Mouse (Mus musculus) kidney, embryonic 15.5 days (tissue): ENCODE data around the gene Cacna2d2. TPM values are rescaled to one million over a fixed set of nuclear protein-coding genes. Genes with fewer than 3 reads are reported as not detected.
A peak's percentile ranks its signal among the peaks of the same experiment; 100 is the strongest.

ENCODE experiments used
- ATAC-seq: fragments of 200-750 bp; cut with Nextera tagmentation; replicated peaks from 2 replicates; pipeline ENCODE4 v1.8.0; 2017; ENCODE audit warnings: moderate TSS enrichment; ENCODE audit not compliant: low FRiP score
- H3K27ac ChIP-seq: fragments of 300-500 bp; sonication (generic); 2 replicates; pipeline ENCODE4 v1.5.1; 2015; ENCODE audit warnings: mild to moderate bottlenecking, inconsistent platforms
- H3K27me3 ChIP-seq: fragments of 300-500 bp; sonication (generic); 2 replicates; pipeline ENCODE4 v1.6.1; 2015; ENCODE audit warnings: inconsistent platforms
- H3K36me3 ChIP-seq: fragments of 300-500 bp; sonication (generic); 2 replicates; pipeline ENCODE4 v1.6.1; 2015; ENCODE audit warnings: inconsistent platforms
- H3K4me1 ChIP-seq: fragments of 300-500 bp; sonication (generic); 2 replicates; pipeline ENCODE4 v1.6.1; 2015; ENCODE audit warnings: inconsistent platforms
- H3K4me2 ChIP-seq: fragments of 300-500 bp; sonication (generic); 2 replicates; pipeline ENCODE4 v1.6.1; 2015; ENCODE audit warnings: moderate library complexity, mild to moderate bottlenecking, inconsistent platforms
- H3K4me3 ChIP-seq: fragments of 300-500 bp; sonication (generic); replicated peaks from 2 replicates; pipeline ENCODE4 v1.5.1; 2015; ENCODE audit warnings: mild to moderate bottlenecking, inconsistent platforms
- H3K9ac ChIP-seq: fragments of 300-500 bp; sonication (generic); 2 replicates; pipeline ENCODE4 v1.6.1; 2015; ENCODE audit warnings: mild to moderate bottlenecking, inconsistent platforms
- H3K9me3 ChIP-seq: fragments of 300-500 bp; sonication (generic); replicated peaks from 2 replicates; pipeline ENCODE4 v1.6.1; 2016; ENCODE audit warnings: inconsistent platforms
- WGBS: fragments of 180-500 bp; shearing (Covaris S2); methylation state at CpG from one replicate; pipeline ENCODE4 v1.1.7; 2015; ENCODE audit warnings: mixed read lengths; 5-methylcytosine and 5-hydroxymethylcytosine counted together
- polyA plus RNA-seq: library from polyadenylated mRNA; unstranded; fragments of >200 nt; fragmentation: Nextera tagmentation; extraction: Ambion mirVana; gene quantifications from 2 replicates; pipeline ENCODE4 v1.2.1, GENCODE M21; 2015

The Cacna2d2 gene
- polyA plus RNA-seq, 1 experiment from 2014 or later = 0.93 TPM

GRCm38 (mm10) chr9:107377961-107378512, 21.4 kb upstream of the Cacna2d2 start:
- Histone ChIP-seq H3K27me3 (peaks cover 90% of the 10 kb centered on the region), H3K9me3 (no peaks in the 10 kb centered on the region), H3K4me1 (peaks cover 23% of the 10 kb centered on the region), H3K36me3 (no peaks in the 10 kb centered on the region), H3K4me2 (peak overlapping the region; percentile 76), H3K9ac (no peak overlapping the region), H3K27ac (no peak overlapping the region), H3K4me3 (peak overlapping the region; percentile 44)
- ATAC-seq = peak; percentile 59; the same call in 1 of the 2 replicates
- WGBS = 0% methylated on average over 35 of the region's 35 CpGs

- peaks cover 98% of the 10 kb centered on the region for H3K27me3 ChIP-seq
- no peak for ATAC-seq
- WGBS = 6% methylated on average over 8 of the region's 8 CpGs
- H3K9me3 ChIP-seq = no peaks in the 10 kb centered on the region
- no peak overlapping the region for H3K4me2 ChIP-seq
- H3K4me3 ChIP-seq = no peak overlapping the region
- peaks cover 31% of the 10 kb centered on the region for H3K4me1 ChIP-seq
- no peak overlapping the region for H3K9ac ChIP-seq
- no peak overlapping the region for H3K27ac ChIP-seq
- H3K36me3 ChIP-seq = no peaks in the 10 kb centered on the region
Measured at GRCm38 (mm10) chr9:107381723-107382122, 17.7 kb upstream of the Cacna2d2 start.

GRCm38 (mm10) chr9:107384396-107384795, 15.0 kb upstream of the Cacna2d2 start:
- H3K27ac ChIP-seq = no peak overlapping the region
- H3K4me3 ChIP-seq = no peak overlapping the region
- ATAC-seq = peak; percentile 92
- H3K4me2 ChIP-seq = no peak overlapping the region
- H3K9ac ChIP-seq = no peak overlapping the region
- H3K9me3 ChIP-seq = no peaks in the 10 kb centered on the region
- no peaks in the 10 kb centered on the region for H3K36me3 ChIP-seq
- peaks cover 17% of the 10 kb centered on the region for H3K4me1 ChIP-seq
- 16% methylated on average over 3 of the region's 3 CpGs for WGBS
- H3K27me3 ChIP-seq = peaks cover 79% of the 10 kb centered on the region

GRCm38 (mm10) chr9:107386722-107387121, 12.7 kb upstream of the Cacna2d2 start:
- Histone ChIP-seq H3K9me3 (no peaks in the 10 kb centered on the region), H3K27me3 (peaks cover 67% of the 10 kb centered on the region), H3K36me3 (no peaks in the 10 kb centered on the region), H3K27ac (no peak overlapping the region), H3K4me2 (no peak overlapping the region), H3K9ac (no peak overlapping the region), H3K4me1 (peaks cover 17% of the 10 kb centered on the region), H3K4me3 (no peak overlapping the region)
- no peak for ATAC-seq
- 57% methylated on average over 3 of the region's 3 CpGs for WGBS

GRCm38 (mm10) chr9:107387708-107388107, 11.7 kb upstream of the Cacna2d2 start:
- whole genome bisulfite sequencing = 88% methylated on average over 3 of the region's 3 CpGs

GRCm38 (mm10) chr9:107388263-107388662, 11.1 kb upstream of the Cacna2d2 start:
- Histone ChIP-seq H3K9ac (no peak overlapping the region), H3K4me1 (peaks cover 17% of the 10 kb centered on the region), H3K27ac (no peak overlapping the region), H3K4me3 (no peak overlapping the region), H3K27me3 (peaks cover 51% of the 10 kb centered on the region), H3K4me2 (no peak overlapping the region), H3K9me3 (no peaks in the 10 kb centered on the region), H3K36me3 (no peaks in the 10 kb centered on the region)
- no peak for ATAC-seq
- WGBS = 39% methylated on average over 2 of the region's 2 CpGs

More at GRCm38 (mm10) chr9:107387708-107388107, 11.7 kb upstream of the Cacna2d2 start:
- Histone ChIP-seq H3K4me2 (no peak overlapping the region), H3K9me3 (no peaks in the 10 kb centered on the region), H3K27me3 (peaks cover 57% of the 10 kb centered on the region), H3K4me1 (peaks cover 17% of the 10 kb centered on the region), H3K27ac (no peak overlapping the region), H3K9ac (no peak overlapping the region), H3K4me3 (no peak overlapping the region), H3K36me3 (no peaks in the 10 kb centered on the region)
- no peak for ATAC-seq

GRCm38 (mm10) chr9:107396397-107396796, 3.0 kb upstream of the Cacna2d2 start:
- WGBS = 40% methylated on average over 4 of the region's 4 CpGs
- H3K27me3 ChIP-seq = peaks cover 66% of the 10 kb centered on the region
- no peaks in the 10 kb centered on the region for H3K36me3 ChIP-seq
- no peaks in the 10 kb centered on the region for H3K9me3 ChIP-seq
- H3K27ac ChIP-seq = no peak overlapping the region
- ATAC-seq = no peak
- peaks cover 20% of the 10 kb centered on the region for H3K4me1 ChIP-seq
- H3K4me2 ChIP-seq = no peak overlapping the region
- no peak overlapping the region for H3K4me3 ChIP-seq
- no peak overlapping the region for H3K9ac ChIP-seq

- Histone ChIP-seq H3K27me3 (peaks cover 87% of the 10 kb centered on the region), H3K36me3 (no peaks in the 10 kb centered on the region), H3K27ac (no peak overlapping the region), H3K4me1 (peaks cover 20% of the 10 kb centered on the region), H3K9ac (no peak overlapping the region), H3K9me3 (no peaks in the 10 kb centered on the region), H3K4me3 (peak overlapping the region; percentile 68), H3K4me2 (peak overlapping the region; percentile 100)
- no peak for ATAC-seq
- WGBS = 24% methylated on average over 11 of the region's 11 CpGs
Measured at GRCm38 (mm10) chr9:107398968-107399367, 444 bp upstream of the Cacna2d2 start.

- H3K4me3 ChIP-seq = peak overlapping the region; percentile 68
- no peaks in the 10 kb centered on the region for H3K9me3 ChIP-seq
- peaks cover 84% of the 10 kb centered on the region for H3K27me3 ChIP-seq
- H3K27ac ChIP-seq = no peak overlapping the region
- H3K9ac ChIP-seq = peak overlapping the region; percentile 41
- peak overlapping the region; percentile 100 for H3K4me2 ChIP-seq
- H3K4me1 ChIP-seq = peaks cover 20% of the 10 kb centered on the region
- H3K36me3 ChIP-seq = no peaks in the 10 kb centered on the region
- peak; percentile 34 for ATAC-seq
- WGBS = 1% methylated on average over 30 of the region's 45 CpGs
Measured at GRCm38 (mm10) chr9:107400060-107400511, 674 bp downstream of the Cacna2d2 start.

GRCm38 (mm10) chr9:107400666-107401285, 1.4 kb downstream of the Cacna2d2 start:
- Histone ChIP-seq H3K4me3 (peak overlapping the region; percentile 68), H3K36me3 (no peaks in the 10 kb centered on the region), H3K4me1 (peaks cover 20% of the 10 kb centered on the region), H3K27me3 (peaks cover 80% of the 10 kb centered on the region), H3K9me3 (no peaks in the 10 kb centered on the region), H3K27ac (no peak overlapping the region), H3K9ac (no peak overlapping the region), H3K4me2 (peak overlapping the region; percentile 100)
- no peak for ATAC-seq
- 11% methylated on average over 13 of the region's 13 CpGs for WGBS

GRCm38 (mm10) chr9:107403116-107403515, 3.7 kb downstream of the Cacna2d2 start:
- H3K9me3 ChIP-seq = no peaks in the 10 kb centered on the region
- H3K27ac ChIP-seq = no peak overlapping the region
- H3K4me3 ChIP-seq = no peak overlapping the region
- WGBS = 57% methylated on average over 7 of the region's 7 CpGs
- H3K27me3 ChIP-seq = peaks cover 65% of the 10 kb centered on the region
- no peak overlapping the region for H3K9ac ChIP-seq
- no peak overlapping the region for H3K4me2 ChIP-seq
- peaks cover 20% of the 10 kb centered on the region for H3K4me1 ChIP-seq
- H3K36me3 ChIP-seq = no peaks in the 10 kb centered on the region
- no peak for ATAC-seq

GRCm38 (mm10) chr9:107409449-107409848, 10.0 kb downstream of the Cacna2d2 start:
- Histone ChIP-seq H3K9ac (no peak overlapping the region), H3K27ac (no peak overlapping the region), H3K36me3 (no peaks in the 10 kb centered on the region), H3K4me1 (no peaks in the 10 kb centered on the region), H3K4me2 (no peak overlapping the region), H3K9me3 (no peaks in the 10 kb centered on the region), H3K4me3 (no peak overlapping the region), H3K27me3 (peaks cover 8% of the 10 kb centered on the region)
- ATAC-seq = no peak
- WGBS = 82% methylated on average over 4 of the region's 4 CpGs
